ENCODE assay signal across 8 mouse cellular contexts in the genomic region with DNA sequence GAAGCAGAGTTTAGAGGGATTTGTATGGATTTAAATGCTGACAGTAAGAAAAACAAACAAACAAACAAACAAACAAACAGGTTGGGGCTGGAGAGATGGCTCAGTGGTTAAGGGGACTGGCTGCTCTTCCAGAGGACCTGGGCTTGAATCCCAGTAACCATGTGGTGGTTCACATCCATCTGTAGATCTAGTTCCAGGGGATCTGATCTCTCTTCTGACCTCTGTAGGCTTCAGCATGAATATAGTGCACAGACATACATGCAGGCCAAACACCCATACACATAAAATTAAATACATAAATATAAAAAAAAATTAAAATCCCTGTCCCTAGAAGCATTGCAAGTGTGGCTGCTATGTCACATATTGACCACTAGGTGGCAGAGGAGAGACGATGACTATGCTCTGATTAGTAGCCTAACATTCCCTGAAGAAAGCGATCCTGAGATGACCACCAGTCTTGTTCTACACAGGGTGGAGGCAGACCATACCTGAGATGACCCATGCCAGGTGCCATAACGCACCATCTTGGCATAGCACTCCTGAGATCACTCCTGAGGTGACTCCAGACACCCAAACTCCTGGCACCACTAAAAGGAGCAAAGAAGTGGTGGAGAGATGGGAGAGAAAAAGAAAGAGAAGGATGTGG.
A peak's percentile ranks its signal among the peaks of the same experiment; 100 is the strongest.
DNase-seq lines count a peak whose midpoint lies in the region; ATAC-seq and TF ChIP-seq lines count a peak whose summit lies in the region.

No protein-coding gene starts in this region.

- H3K4me2 ChIP-seq in forebrain, postnatal 0 days (ENCODE audit: low read depth): no peak overlapping the region
- no peak overlapping the region for H3K4me2 ChIP-seq in intestine, embryonic 16.5 days (ENCODE audit: low read depth, low read length)
- no peak overlapping the region for H3K4me2 ChIP-seq in lung, embryonic 15.5 days

- ATAC-seq in forebrain, postnatal 0 days: peak; percentile 82
- ATAC-seq in intestine, embryonic 16.5 days: peak; percentile 58
- ATAC-seq in lung, embryonic 15.5 days (ENCODE audit: borderline replicate concordance, extremely low read depth, low FRiP score, low TSS enrichment): peak; percentile 72

- no peaks in the 10 kb centered on the region for H3K9me3 ChIP-seq in forebrain, postnatal 0 days (ENCODE audit: low read length)
- no peaks in the 10 kb centered on the region for H3K9me3 ChIP-seq in intestine, embryonic 16.5 days (ENCODE audit: control insufficient read depth, low read length)
- no peaks in the 10 kb centered on the region for H3K9me3 ChIP-seq in lung, embryonic 15.5 days

- no peaks in the 10 kb centered on the region for H3K27me3 ChIP-seq in forebrain, postnatal 0 days (ENCODE audit: insufficient read depth, low read length)
- H3K27me3 ChIP-seq in intestine, embryonic 16.5 days (replicated peaks; ENCODE audit: control insufficient read depth, insufficient read depth, low read length): no peaks in the 10 kb centered on the region
- no peaks in the 10 kb centered on the region for H3K27me3 ChIP-seq in lung, embryonic 15.5 days

- DNase-seq in 3134 (ENCODE audit: extremely low read depth, insufficient read length, low spot score): peak; percentile 26
- peak; percentile 75 for DNase-seq in CD4-positive, CD25-positive, alpha-beta regulatory T cell, adult 2 months (ENCODE audit: low read depth, low spot score)
- peak; percentile 51 for DNase-seq in cerebellum, adult 8-10 months
- DNase-seq in forebrain, postnatal 0 days: peak; percentile 81
- peak; percentile 87 for DNase-seq in retina, embryonic 14.5 days (ENCODE audit: low spot score)
- no peak for DNase-seq in gastrocnemius, adult 8-10 months (ENCODE audit: low spot score in 2 of 2)

- H3K4me3 ChIP-seq in forebrain, postnatal 0 days (ENCODE audit: low read depth, low read length): no peak overlapping the region
- no peak overlapping the region for H3K4me3 ChIP-seq in intestine, embryonic 16.5 days (ENCODE audit: low read length)
- no peak overlapping the region for H3K4me3 ChIP-seq in lung, embryonic 15.5 days

- H3K4me1 ChIP-seq in forebrain, postnatal 0 days (ENCODE audit: insufficient read depth): no peaks in the 10 kb centered on the region
- no peaks in the 10 kb centered on the region for H3K4me1 ChIP-seq in intestine, embryonic 16.5 days (ENCODE audit: control insufficient read depth, insufficient read depth, low read length)
- H3K4me1 ChIP-seq in lung, embryonic 15.5 days: peaks cover 2% of the 10 kb centered on the region; the same call in 1 of the 2 replicates

- H3K36me3 ChIP-seq in forebrain, postnatal 0 days (ENCODE audit: insufficient read depth): no peaks in the 10 kb centered on the region
- H3K36me3 ChIP-seq in intestine, embryonic 16.5 days (ENCODE audit: control insufficient read depth, insufficient read depth, low read length): no peaks in the 10 kb centered on the region
- no peaks in the 10 kb centered on the region for H3K36me3 ChIP-seq in lung, embryonic 15.5 days

- H3K27ac ChIP-seq in forebrain, postnatal 0 days (ENCODE audit: low read depth, low read length): no peak overlapping the region
- no peak overlapping the region for H3K27ac ChIP-seq in intestine, embryonic 16.5 days (ENCODE audit: low read length)
- no peak overlapping the region for H3K27ac ChIP-seq in lung, embryonic 15.5 days

- H3K9ac ChIP-seq in forebrain, postnatal 0 days: no peak overlapping the region
- no peak overlapping the region for H3K9ac ChIP-seq in intestine, embryonic 16.5 days (ENCODE audit: low read depth, low read length)
- no peak overlapping the region for H3K9ac ChIP-seq in lung, embryonic 15.5 days

- WGBS in forebrain, postnatal 0 days: under 1% methylated on average over 3 of the region's 3 CpGs
- WGBS in intestine, embryonic 16.5 days: 4% methylated on average over 3 of the region's 3 CpGs
- 2% methylated on average over 3 of the region's 3 CpGs for WGBS in lung, embryonic 15.5 days

- TF ChIP-seq CTCF in forebrain, postnatal 0 days (IDR thresholded peaks at IDR 0.05; ENCODE audit: low read depth): peak; percentile 94

Comparison
In these comparisons a context has a peak if more than half of its experiments do, and no peak if none do; other contexts are left out.
1. DNase-seq: peak in 3134 (single experiment), CD4-positive, CD25-positive, alpha-beta regulatory T cell, adult 2 months (single experiment), cerebellum, adult 8-10 months (single experiment), forebrain, postnatal 0 days (single experiment) and retina, embryonic 14.5 days (single experiment); none in gastrocnemius, adult 8-10 months (0 of 2).
2. Peak in every context shown above with its lines, with median percentiles within 50 percentile points of each other: ATAC-seq.